Mouse (Mus musculus) olfactory bulb, adult 2 months (tissue): ENCODE measurements around the gene Gm3164.
"Not testable (repeated sequence)": the region's sequence is repeated elsewhere in the genome, so short reads cannot be mapped to it uniquely, and the experiment has no call there.

ENCODE experiments used
- CTCF ChIP-seq: fragments of 200-500 bp; IDR thresholded peaks from 2 replicates; pipeline ENCODE4 v1.5.1; 2012; ENCODE audit warnings: low read depth, mild to moderate bottlenecking, low read length, moderate library complexity; ENCODE audit not compliant: insufficient read depth
- POLR2A ChIP-seq: fragments of 200-500 bp; IDR thresholded peaks from 2 replicates; pipeline ENCODE4 v1.6.1; 2012; ENCODE audit warnings: mild to moderate bottlenecking, low read depth, low read length, moderate library complexity; ENCODE audit not compliant: insufficient read depth

GRCm38 (mm10) chr14:4369691-4370090, 45.6 kb upstream of the Gm3164 start:
- not testable (repeated sequence) for TF ChIP-seq CTCF, POLR2A
